Mouse (Mus musculus) gastrocnemius, adult 18-20 months (tissue): ENCODE results near the gene Cenpx. TPM values are rescaled to one million over a fixed set of nuclear protein-coding genes. Genes with fewer than 3 reads are reported as not detected.
A peak's percentile ranks its signal among the peaks of the same experiment; 100 is the strongest.
"Not testable (repeated sequence)": the region's sequence is repeated elsewhere in the genome, so short reads cannot be mapped to it uniquely, and the experiment has no call there.

ENCODE experiments used
- DNase-seq: peaks from one replicate; pipeline ENCODE4 v3.0.0; 2021; ENCODE audit warnings: low spot score
- long read RNA-seq, 2 experiments: library from polyadenylated mRNA; stranded (forward); transcript quantifications; one replicate each; pipeline ENCODE4 v2.0.0; 2021
- total RNA-seq, 2 experiments: library from RNA; stranded (reverse); gene quantifications; 2 replicates each; pipeline ENCODE4 v1.2.3; 2021

The Cenpx gene
- total RNA-seq: 10 to 100 TPM; 24.2 to 32.0 TPM
- long read RNA-seq, experiment 1, transcript Cenpx-203 (6 exons, 873 nt): minor isoform, 8 of 31 reads
- long read RNA-seq, experiment 1, transcript Cenpx-202 (5 exons, 606 nt): major isoform, 12 of 31 reads
- long read RNA-seq, experiment 1, partial matches to known transcripts: 0 of 31 reads
- long read RNA-seq, experiment 1, other reads (novel, unspliced or antisense): 11 of 31 reads
- long read RNA-seq, experiment 2, transcript Cenpx-203 (6 exons, 873 nt): minor isoform, 8 of 27 reads
- long read RNA-seq, experiment 2, transcript Cenpx-202 (5 exons, 606 nt): major isoform, 11 of 27 reads
- long read RNA-seq, experiment 2, partial matches to known transcripts: 3 of 27 reads
- long read RNA-seq, experiment 2, other reads (novel, unspliced or antisense): 4 of 27 reads

GRCm38 (mm10) chr11:120713580-120714518, at the start of gene Cenpx, which contains the start of gene Lrrc45:
TSS of gene Cenpx (minus strand) at chr11:120713738.
TSS of gene Lrrc45 (plus strand) at chr11:120713925.
- DNase-seq: peak; percentile 99

- DNase-seq: not testable (repeated sequence)
Measured at GRCm38 (mm10) chr11:120762672-120763041, 49.1 kb upstream of the Cenpx start, which contains the start of gene Hmga1b. TSS of gene Hmga1b (plus strand) at chr11:120762794.

GRCm38 (mm10) chr11:120761811-120762671, 48.5 kb upstream of the Cenpx start:
- DNase-seq: no peak

GRCm38 (mm10) chr11:120760236-120760635, 46.7 kb upstream of the Cenpx start:
- DNase-seq: no peak

- DNase-seq: no peak
Measured at GRCm38 (mm10) chr11:120751606-120752005, 38.1 kb upstream of the Cenpx start.

- peak; percentile 56 for DNase-seq
Measured at GRCm38 (mm10) chr11:120749430-120749829, 35.9 kb upstream of the Cenpx start.

- no peak for DNase-seq
Measured at GRCm38 (mm10) chr11:120747974-120748373, 34.4 kb upstream of the Cenpx start.

- DNase-seq: no peak
Measured at GRCm38 (mm10) chr11:120744121-120744701, 30.7 kb upstream of the Cenpx start.

GRCm38 (mm10) chr11:120740981-120741380, 27.4 kb upstream of the Cenpx start:
- no peak for DNase-seq

- DNase-seq: no peak
Measured at GRCm38 (mm10) chr11:120736424-120736823, 22.9 kb upstream of the Cenpx start.

GRCm38 (mm10) chr11:120733521-120733920, 20.0 kb upstream of the Cenpx start:
- DNase-seq: no peak

GRCm38 (mm10) chr11:120731858-120732680, 18.5 kb upstream of the Cenpx start, which contains the start of gene Cbr2:
TSS of gene Cbr2 (minus strand) at chr11:120732114.
- no peak for DNase-seq

GRCm38 (mm10) chr11:120731395-120731794, 17.9 kb upstream of the Cenpx start:
- DNase-seq: no peak

GRCm38 (mm10) chr11:120730331-120730870, 16.9 kb upstream of the Cenpx start:
- DNase-seq: no peak

- not testable (repeated sequence) for DNase-seq
Measured at GRCm38 (mm10) chr11:120729432-120730050, 16.0 kb upstream of the Cenpx start.

- no peak for DNase-seq
Measured at GRCm38 (mm10) chr11:120728530-120729240, 15.1 kb upstream of the Cenpx start.

GRCm38 (mm10) chr11:120727564-120727963, 14.0 kb upstream of the Cenpx start:
- no peak for DNase-seq

- DNase-seq: peak; percentile 95
Measured at GRCm38 (mm10) chr11:120727169-120727527, 13.6 kb upstream of the Cenpx start, which contains the start of gene Dcxr. TSS of gene Dcxr (minus strand) at chr11:120727281.
